Mouse (Mus musculus) C2C12 (cell line): Measurements from ENCODE around the gene Gsc2.

Experiments
- CTCF ChIP-seq: IDR thresholded peaks from one replicate; pipeline ENCODE4 v1.5.1; 2011; ENCODE audit not compliant: control insufficient read depth, insufficient read depth, insufficient read length
- FOSL1 ChIP-seq: IDR thresholded peaks from one replicate; pipeline ENCODE4 v1.8.0; 2011; ENCODE audit warnings: mild to moderate bottlenecking, low read length; ENCODE audit not compliant: poor library complexity, insufficient read depth, severe bottlenecking
- MAX ChIP-seq: IDR thresholded peaks from one replicate; pipeline ENCODE4 v1.6.1; 2011; ENCODE audit warnings: mild to moderate bottlenecking, control low read depth
- MYOG ChIP-seq: IDR thresholded peaks from one replicate; pipeline ENCODE4 v1.6.1; 2011; ENCODE audit not compliant: control insufficient read depth, insufficient read length; ENCODE audit errors: extremely low read depth
- USF1 ChIP-seq: IDR thresholded peaks from one replicate; pipeline ENCODE4 v1.6.1; 2011; ENCODE audit warnings: low read depth, mild to moderate bottlenecking, control low read depth, moderate library complexity

DNA sequence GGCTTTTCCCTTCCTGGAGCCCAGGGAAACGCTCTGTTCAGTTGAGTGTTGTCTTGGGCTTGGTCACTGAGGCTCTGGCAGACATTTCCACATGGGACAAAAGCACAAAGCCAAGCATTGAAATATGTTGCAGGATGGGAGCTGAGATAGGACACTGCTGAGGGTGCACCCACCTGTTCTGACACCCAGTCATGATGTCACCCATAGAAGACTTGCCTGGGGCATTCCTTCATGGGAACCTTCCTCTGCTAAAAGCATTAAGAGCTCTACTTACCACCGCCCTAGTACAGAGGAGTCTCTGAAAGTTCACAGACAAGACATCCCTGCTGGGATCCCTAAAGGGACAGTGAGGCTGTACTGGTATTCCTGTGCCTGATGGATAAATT is 24.5 kb downstream of the Gsc2 start:
- TF ChIP-seq CTCF: no peak
- no peak for TF ChIP-seq USF1
- TF ChIP-seq MYOG: no peak
- TF ChIP-seq FOSL1: no peak
- no peak for TF ChIP-seq MAX
